Mouse (Mus musculus): ENCODE results near the gene Tmem248. TPM values are rescaled to one million over a fixed set of nuclear protein-coding genes. Genes with fewer than 3 reads are reported as not detected.

Gene Tmem248
- polyA plus RNA-seq, 1 experiment from 2014 or later = 37.7 TPM

- no peak for ATAC-seq (ENCODE audit: insufficient number of reproducible peaks, low FRiP score, low TSS enrichment, low read depth)
- Histone ChIP-seq H3K4me3 (no peak overlapping the region), H3K36me3 (peaks cover 27% of the 10 kb centered on the region), H3K4me2 (no peak overlapping the region), H3K27ac (no peak overlapping the region), H3K4me1 (peaks cover 4% of the 10 kb centered on the region; the same call in 1 of the 2 replicates), H3K9ac (no peak overlapping the region), H3K27me3 (no peaks in the 10 kb centered on the region), H3K9me3 (no peaks in the 10 kb centered on the region)
- WGBS = 81% methylated on average over 6 of the region's 6 CpGs
Measured at GRCm38 (mm10) chr5:130185312-130185711, 31.6 kb upstream of the Tmem248 start.

- H3K9me3 ChIP-seq = no peaks in the 10 kb centered on the region
- H3K4me3 ChIP-seq = no peak overlapping the region
- peaks cover 47% of the 10 kb centered on the region for H3K36me3 ChIP-seq
- no peak overlapping the region for H3K4me2 ChIP-seq
- no peaks in the 10 kb centered on the region for H3K27me3 ChIP-seq
- WGBS = 67% methylated on average over 7 of the region's 7 CpGs
- H3K4me1 ChIP-seq = no peaks in the 10 kb centered on the region
- ATAC-seq (ENCODE audit: insufficient number of reproducible peaks, low FRiP score, low TSS enrichment, low read depth) = no peak
- no peak overlapping the region for H3K9ac ChIP-seq
- no peak overlapping the region for H3K27ac ChIP-seq
Measured at GRCm38 (mm10) chr5:130187383-130187782, 29.5 kb upstream of the Tmem248 start.

GRCm38 (mm10) chr5:130190909-130191308 lies 26.0 kb upstream of the Tmem248 start:
- Histone ChIP-seq H3K36me3 (peaks cover 72% of the 10 kb centered on the region), H3K4me2 (no peak overlapping the region), H3K27me3 (no peaks in the 10 kb centered on the region), H3K4me3 (no peak overlapping the region), H3K4me1 (no peaks in the 10 kb centered on the region), H3K27ac (no peak overlapping the region), H3K9ac (no peak overlapping the region), H3K9me3 (no peaks in the 10 kb centered on the region)
- WGBS = 89% methylated on average over 6 of the region's 6 CpGs
- no peak for ATAC-seq (ENCODE audit: insufficient number of reproducible peaks, low FRiP score, low TSS enrichment, low read depth)

GRCm38 (mm10) chr5:130191865-130192264 lies 25.0 kb upstream of the Tmem248 start:
- 82% methylated on average over 6 of the region's 6 CpGs for WGBS

GRCm38 (mm10) chr5:130192356-130192944 lies 24.4 kb upstream of the Tmem248 start:
- Histone ChIP-seq H3K27ac (no peak overlapping the region), H3K4me3 (no peak overlapping the region), H3K9ac (no peak overlapping the region), H3K36me3 (peaks cover 81% of the 10 kb centered on the region), H3K9me3 (no peaks in the 10 kb centered on the region), H3K4me1 (no peaks in the 10 kb centered on the region), H3K27me3 (no peaks in the 10 kb centered on the region), H3K4me2 (no peak overlapping the region)
- no peak for ATAC-seq (ENCODE audit: insufficient number of reproducible peaks, low FRiP score, low TSS enrichment, low read depth)
- WGBS = 85% methylated on average over 2 of the region's 2 CpGs

More at GRCm38 (mm10) chr5:130191865-130192264, 25.0 kb upstream of the Tmem248 start:
- peaks cover 79% of the 10 kb centered on the region for H3K36me3 ChIP-seq
- H3K27me3 ChIP-seq = no peaks in the 10 kb centered on the region
- H3K4me1 ChIP-seq = no peaks in the 10 kb centered on the region
- no peaks in the 10 kb centered on the region for H3K9me3 ChIP-seq
- H3K4me2 ChIP-seq = no peak overlapping the region
- no peak overlapping the region for H3K9ac ChIP-seq
- H3K27ac ChIP-seq = no peak overlapping the region
- H3K4me3 ChIP-seq = no peak overlapping the region
- ATAC-seq (ENCODE audit: insufficient number of reproducible peaks, low FRiP score, low TSS enrichment, low read depth) = no peak

GRCm38 (mm10) chr5:130193760-130194159 lies 23.1 kb upstream of the Tmem248 start:
- no peaks in the 10 kb centered on the region for H3K27me3 ChIP-seq
- WGBS = 84% methylated on average over 3 of the region's 3 CpGs
- H3K9ac ChIP-seq = no peak overlapping the region
- ATAC-seq (ENCODE audit: insufficient number of reproducible peaks, low FRiP score, low TSS enrichment, low read depth) = no peak
- H3K4me2 ChIP-seq = no peak overlapping the region
- peaks cover 83% of the 10 kb centered on the region for H3K36me3 ChIP-seq
- no peak overlapping the region for H3K4me3 ChIP-seq
- no peaks in the 10 kb centered on the region for H3K4me1 ChIP-seq
- no peaks in the 10 kb centered on the region for H3K9me3 ChIP-seq
- no peak overlapping the region for H3K27ac ChIP-seq

GRCm38 (mm10) chr5:130196307-130196706 lies 20.6 kb upstream of the Tmem248 start:
- Histone ChIP-seq H3K9ac (no peak overlapping the region), H3K36me3 (peaks cover 75% of the 10 kb centered on the region), H3K27me3 (no peaks in the 10 kb centered on the region), H3K4me2 (no peak overlapping the region), H3K9me3 (no peaks in the 10 kb centered on the region), H3K27ac (no peak overlapping the region), H3K4me1 (no peaks in the 10 kb centered on the region), H3K4me3 (no peak overlapping the region)
- WGBS = 84% methylated on average over 1 of the region's 1 CpGs
- ATAC-seq (ENCODE audit: insufficient number of reproducible peaks, low FRiP score, low TSS enrichment, low read depth) = no peak

GRCm38 (mm10) chr5:130197454-130197853 lies 19.4 kb upstream of the Tmem248 start:
- Histone ChIP-seq H3K4me1 (no peaks in the 10 kb centered on the region), H3K27me3 (no peaks in the 10 kb centered on the region), H3K4me2 (no peak overlapping the region), H3K9ac (no peak overlapping the region), H3K9me3 (no peaks in the 10 kb centered on the region), H3K27ac (no peak overlapping the region), H3K4me3 (no peak overlapping the region), H3K36me3 (peaks cover 70% of the 10 kb centered on the region)
- WGBS = 77% methylated on average over 3 of the region's 3 CpGs
- ATAC-seq (ENCODE audit: insufficient number of reproducible peaks, low FRiP score, low TSS enrichment, low read depth) = no peak

- peaks cover 68% of the 10 kb centered on the region for H3K36me3 ChIP-seq
Measured at GRCm38 (mm10) chr5:130197981-130198380, 18.9 kb upstream of the Tmem248 start.

GRCm38 (mm10) chr5:130200233-130201029 lies 16.4 kb upstream of the Tmem248 start:
- H3K27ac ChIP-seq = no peak overlapping the region; the same call in 1 of the 2 replicates
- H3K9me3 ChIP-seq = no peaks in the 10 kb centered on the region
- H3K36me3 ChIP-seq = peaks cover 49% of the 10 kb centered on the region
- no peaks in the 10 kb centered on the region for H3K27me3 ChIP-seq
- no peak overlapping the region for H3K4me3 ChIP-seq
- no peak for ATAC-seq (ENCODE audit: insufficient number of reproducible peaks, low FRiP score, low TSS enrichment, low read depth)
- 80% methylated on average over 10 of the region's 10 CpGs for WGBS
- no peak overlapping the region for H3K4me2 ChIP-seq
- H3K4me1 ChIP-seq = no peaks in the 10 kb centered on the region
- H3K9ac ChIP-seq = no peak overlapping the region

More at GRCm38 (mm10) chr5:130197981-130198380, 18.9 kb upstream of the Tmem248 start:
- Histone ChIP-seq H3K4me3 (no peak overlapping the region), H3K4me1 (no peaks in the 10 kb centered on the region), H3K4me2 (no peak overlapping the region), H3K9ac (no peak overlapping the region), H3K27me3 (no peaks in the 10 kb centered on the region), H3K9me3 (no peaks in the 10 kb centered on the region), H3K27ac (no peak overlapping the region)
- WGBS = 87% methylated on average over 7 of the region's 7 CpGs
- ATAC-seq (ENCODE audit: insufficient number of reproducible peaks, low FRiP score, low TSS enrichment, low read depth) = no peak

- no peak overlapping the region for H3K4me2 ChIP-seq
- no peaks in the 10 kb centered on the region for H3K4me1 ChIP-seq
- H3K9me3 ChIP-seq = no peaks in the 10 kb centered on the region
- no peak overlapping the region for H3K27ac ChIP-seq
- 73% methylated on average over 4 of the region's 4 CpGs for WGBS
- ATAC-seq (ENCODE audit: insufficient number of reproducible peaks, low FRiP score, low TSS enrichment, low read depth) = no peak
- H3K36me3 ChIP-seq = peaks cover 44% of the 10 kb centered on the region
- H3K4me3 ChIP-seq = no peak overlapping the region
- no peak overlapping the region for H3K9ac ChIP-seq
- no peaks in the 10 kb centered on the region for H3K27me3 ChIP-seq
Measured at GRCm38 (mm10) chr5:130203948-130204347, 12.9 kb upstream of the Tmem248 start.

- 76% methylated on average over 6 of the region's 6 CpGs for WGBS
- Histone ChIP-seq H3K27ac (peak overlapping the region; percentile 11; the same call in 1 of the 2 replicates), H3K4me3 (no peak overlapping the region), H3K27me3 (no peaks in the 10 kb centered on the region), H3K9ac (no peak overlapping the region), H3K4me2 (no peak overlapping the region), H3K36me3 (peaks cover 47% of the 10 kb centered on the region), H3K4me1 (no peaks in the 10 kb centered on the region), H3K9me3 (no peaks in the 10 kb centered on the region)
- ATAC-seq (ENCODE audit: insufficient number of reproducible peaks, low FRiP score, low TSS enrichment, low read depth) = no peak
Measured at GRCm38 (mm10) chr5:130204560-130204959, 12.3 kb upstream of the Tmem248 start.
